12 mouse cellular contexts compared by ENCODE assay signal in genomic region chr12:100967383-100967782, GRCm38 (mm10).
"Had no signal": no experiment of that assay in that cellular context is flagged by ENCODE, and none has a peak within 500 bp of the region (broad histone marks: within the 10 kb centered on the region; RNA-seq: fewer than 3 reads in every experiment).

No protein-coding gene starts in this region.

- H3K4me2 ChIP-seq: limb, embryonic 15.5 days; midbrain, embryonic 11.5 days had no signal

- H3K4me3 ChIP-seq: limb, embryonic 15.5 days had no signal

- H3K27me3 ChIP-seq: limb, embryonic 15.5 days had no signal

- ATAC-seq: midbrain, embryonic 16.5 days had no signal

- DNase-seq: kidney, adult 9 months; kidney, postnatal 36 days; layer of hippocampus, adult 9-11 months; layer of hippocampus, postnatal 36 days; lung, adult 18-20 months; thymus, postnatal 4 days had no signal

- H3K9me3 ChIP-seq: limb, embryonic 15.5 days had no signal

- H3K27ac ChIP-seq: kidney, postnatal 0 days; limb, embryonic 15.5 days; liver, embryonic 14.5 days; stomach, postnatal 0 days had no signal

- H3K36me3 ChIP-seq: limb, embryonic 15.5 days had no signal

- H3K9ac ChIP-seq: limb, embryonic 15.5 days; liver, embryonic 14.5 days had no signal
